Mouse (Mus musculus) G1E (cell line): ENCODE results near the gene D630023F18Rik.

Source experiments
- CTCF ChIP-seq: IDR thresholded peaks from 2 replicates; pipeline ENCODE4 v1.5.1; 2012; ENCODE audit warnings: low read depth, low read length, inconsistent platforms, mixed read lengths
- GATA1 ChIP-seq: IDR thresholded peaks from 2 replicates; pipeline ENCODE4 v1.6.1; 2012; ENCODE audit warnings: borderline replicate concordance, low read length, inconsistent platforms, mixed read lengths
- POLR2AphosphoS5 ChIP-seq: IDR thresholded peaks from 2 replicates; pipeline ENCODE4 v1.6.1; 2012; ENCODE audit warnings: low read depth, low read length, inconsistent platforms; ENCODE audit not compliant: insufficient replicate concordance

DNA sequence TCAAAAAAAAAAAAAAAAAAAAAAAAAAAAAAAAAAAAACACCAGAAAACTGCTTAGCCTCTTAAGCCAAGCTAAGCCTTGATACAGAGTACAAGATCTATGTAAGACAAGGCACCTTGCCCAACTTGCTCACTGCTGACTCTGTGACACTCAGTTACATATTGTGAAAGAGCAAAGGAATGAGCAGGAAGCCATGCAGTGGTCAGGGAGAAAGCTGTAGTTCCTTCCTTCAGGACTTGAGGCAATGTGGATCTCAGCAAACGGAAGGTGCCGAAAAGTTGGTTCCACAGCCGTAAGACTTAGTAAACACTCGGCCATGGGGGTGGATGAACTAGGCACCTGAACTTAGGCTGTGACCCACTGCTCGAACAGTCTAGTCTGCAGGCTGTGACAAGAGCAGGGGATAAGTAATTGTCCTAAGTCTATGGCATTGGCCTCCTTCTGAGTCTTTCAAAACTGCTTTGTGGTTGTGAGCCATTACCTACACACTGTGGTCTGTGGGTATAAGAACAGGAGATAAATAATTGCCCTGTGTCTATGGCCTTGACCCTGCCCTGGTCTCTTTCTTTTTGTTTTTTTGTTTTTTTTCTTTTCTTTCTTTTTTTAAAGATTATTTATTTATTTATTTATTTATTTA is 9.4 kb downstream of the D630023F18Rik start:
- no peak for TF ChIP-seq CTCF
- TF ChIP-seq GATA1 = no peak
- no peak for TF ChIP-seq POLR2AphosphoS5
